Mouse (Mus musculus): ENCODE results near the gene Atp2b2.

Gene Atp2b2

GRCm38 (mm10) chr6:113857310-113857873, 185.0 kb downstream of the Atp2b2 start:
- DNase-seq (ENCODE audit: low spot score in 2 of 2), result no peak

DNA sequence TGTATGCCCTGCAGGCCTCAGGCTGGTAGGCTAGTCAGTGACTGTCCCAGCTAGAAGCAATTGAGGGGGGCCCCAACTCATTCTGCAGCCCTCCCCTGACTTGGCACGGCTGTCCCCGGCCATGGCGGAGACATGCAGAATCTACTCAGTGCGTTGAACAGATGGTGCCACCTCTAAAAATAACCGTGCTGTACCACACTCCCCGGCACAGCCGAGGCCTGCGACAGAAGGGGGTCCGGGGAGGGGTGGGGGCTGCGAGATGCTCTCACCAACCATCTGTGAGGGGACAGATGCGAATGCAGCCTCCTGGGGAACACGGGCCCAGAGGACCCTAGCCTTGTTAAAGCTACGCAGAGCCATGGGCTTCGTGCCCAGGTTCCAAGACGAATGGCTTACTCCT, 185.6 kb downstream of the Atp2b2 start:
- peak; percentile 80 to 86 for DNase-seq (ENCODE audit: low spot score in 2 of 2)

DNA sequence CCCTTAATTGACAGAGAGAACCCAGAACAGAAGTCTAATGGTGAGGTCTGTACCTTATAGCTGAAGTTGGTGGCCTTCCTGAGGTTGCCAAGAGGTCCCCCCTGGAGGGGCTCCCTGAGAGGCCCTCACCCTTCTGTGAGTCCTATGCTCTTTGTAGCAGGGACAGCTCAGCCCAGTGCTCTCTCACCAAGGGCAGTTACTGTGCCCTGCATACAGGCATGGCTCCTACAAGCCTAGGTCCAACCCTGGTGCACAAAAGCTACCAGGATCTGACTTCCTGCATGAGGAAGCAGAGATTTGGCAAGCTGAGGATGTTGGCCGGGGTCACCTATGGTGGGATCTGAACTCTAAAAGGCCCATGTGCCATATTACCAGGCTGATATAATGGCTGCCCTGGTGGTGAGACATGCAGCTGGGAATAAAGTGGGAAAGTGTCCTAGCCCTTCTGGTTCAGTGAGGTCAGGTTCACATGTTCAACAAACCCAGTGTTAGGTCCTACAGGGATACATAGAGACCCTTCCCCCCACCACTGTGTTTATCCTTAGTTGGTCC, 186.2 kb downstream of the Atp2b2 start:
- DNase-seq (ENCODE audit: low spot score in 2 of 2), result no peak

DNA sequence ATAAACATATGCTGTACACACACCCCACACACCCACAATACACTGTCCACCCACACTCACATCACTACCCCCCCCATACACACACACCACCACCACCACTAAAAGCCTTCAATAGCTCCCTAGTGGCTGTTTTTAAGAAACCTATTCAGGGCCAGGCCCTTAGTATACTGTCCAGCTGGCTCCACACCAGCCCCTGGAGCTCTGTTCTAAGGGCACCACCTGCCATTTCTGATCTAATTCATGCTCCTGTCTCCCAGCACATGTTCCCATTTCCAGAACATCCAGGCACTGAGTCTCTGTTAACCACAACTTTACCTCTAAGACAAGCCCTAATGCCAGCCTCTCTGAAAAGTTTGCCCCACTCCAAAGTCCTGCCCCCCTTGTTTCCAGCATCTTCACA, 186.8 kb downstream of the Atp2b2 start:
- no peak for DNase-seq (ENCODE audit: low spot score in 2 of 2)

DNA sequence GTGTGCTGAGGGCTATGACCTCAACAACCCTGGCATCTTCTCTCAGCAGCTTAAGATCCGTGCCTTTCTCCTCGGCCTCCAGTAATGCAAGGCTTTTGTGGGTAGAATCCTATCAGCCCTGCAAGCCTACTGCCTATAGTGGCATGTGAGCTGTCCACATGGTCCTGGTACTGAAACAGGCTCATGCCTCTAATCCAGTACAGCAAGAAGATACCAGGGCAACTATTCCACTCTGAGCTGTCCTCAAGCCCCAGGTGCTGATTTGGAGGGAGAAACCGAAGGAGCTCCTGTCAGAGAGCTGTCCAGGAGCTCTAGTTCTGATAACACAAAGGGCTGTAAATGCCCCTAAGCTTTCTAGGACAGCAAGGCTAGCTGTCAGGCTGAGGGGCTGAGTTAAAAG, 190.1 kb downstream of the Atp2b2 start:
- DNase-seq (ENCODE audit: low spot score in 2 of 2), result no peak

DNA sequence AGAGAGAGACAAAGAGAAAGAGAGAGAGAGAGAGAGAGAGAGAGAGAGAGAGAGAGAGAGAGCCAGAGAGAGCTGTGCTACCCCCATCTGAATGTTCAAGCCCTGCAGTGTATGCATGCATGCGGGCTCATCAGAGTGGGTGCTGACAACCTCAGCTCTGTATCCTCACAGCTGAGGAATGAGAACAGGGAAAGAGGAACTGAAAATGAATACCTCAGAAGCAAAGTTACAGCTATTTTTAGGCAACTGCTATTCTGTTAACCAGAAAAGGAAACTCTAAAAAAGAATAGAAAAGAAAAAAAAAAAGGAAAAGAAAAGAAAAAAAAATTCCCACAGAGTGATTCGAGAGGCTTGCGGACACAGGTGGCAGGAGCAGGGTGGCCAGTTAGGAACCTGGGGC, 192.6 kb downstream of the Atp2b2 start:
- no peak for DNase-seq (ENCODE audit: low spot score in 2 of 2)

DNA sequence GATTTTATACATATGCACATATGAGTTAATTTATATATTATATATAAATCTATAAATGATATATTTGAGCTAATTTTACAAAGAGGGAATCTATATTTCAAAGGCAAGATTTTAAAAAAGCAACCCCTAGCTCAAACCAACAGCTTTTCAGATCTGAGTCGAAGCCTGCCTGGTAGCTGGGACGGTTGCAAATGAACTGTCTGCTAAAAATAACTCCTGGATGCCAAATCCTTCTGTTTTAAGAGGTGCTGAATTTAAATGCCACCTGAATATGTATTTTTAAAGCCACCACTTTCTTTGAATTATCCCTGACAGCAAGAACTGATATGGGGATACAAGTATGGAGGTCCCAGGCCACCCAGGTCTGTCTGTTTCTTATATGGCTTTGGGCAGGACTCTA, 193.8 kb downstream of the Atp2b2 start:
- DNase-seq (ENCODE audit: low spot score in 2 of 2), result no peak

DNA sequence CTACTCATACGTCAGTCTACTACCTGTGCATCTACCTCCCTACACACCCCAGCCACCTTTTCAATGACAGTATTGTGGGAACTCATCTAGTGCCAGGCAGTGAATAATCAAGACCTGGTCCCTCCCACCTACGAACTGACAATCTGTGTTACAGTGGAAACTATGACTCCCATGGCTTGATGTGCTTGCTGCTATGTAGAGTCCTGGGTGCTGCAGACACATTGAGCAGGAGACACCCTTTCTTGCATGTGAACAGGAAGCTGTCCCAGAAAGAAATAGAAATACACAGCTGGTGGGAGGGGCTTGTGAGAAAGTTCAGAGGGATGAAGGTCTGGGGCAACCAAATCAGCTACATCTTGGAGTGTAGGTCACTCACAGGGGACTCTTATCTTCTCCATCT, 195.3 kb downstream of the Atp2b2 start:
- no peak for DNase-seq (ENCODE audit: low spot score in 2 of 2)

GRCm38 (mm10) chr6:113843248-113843647, 199.2 kb downstream of the Atp2b2 start:
- no peak for DNase-seq (ENCODE audit: low spot score in 2 of 2)

DNA sequence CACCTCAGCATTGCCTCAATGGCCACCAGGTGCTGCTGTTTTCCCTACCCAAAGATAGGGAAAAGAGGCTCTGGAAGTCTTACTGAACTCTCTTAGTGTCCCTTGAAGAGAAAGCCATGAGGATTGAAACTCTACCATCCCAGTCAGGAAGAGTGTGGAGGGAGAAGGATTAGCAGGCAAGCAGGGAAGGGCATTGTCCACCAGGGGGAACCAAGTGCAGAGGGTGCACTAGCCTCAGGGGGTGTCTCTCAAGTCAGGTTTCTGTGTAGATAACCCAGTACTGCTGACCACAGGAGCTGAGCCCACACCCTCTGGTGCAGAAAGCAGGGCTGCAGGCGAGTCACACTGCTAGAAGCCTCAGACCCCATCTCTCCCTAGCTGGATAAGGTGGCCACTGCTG, 203.9 kb downstream of the Atp2b2 start:
- no peak for DNase-seq (ENCODE audit: low spot score in 2 of 2)

GRCm38 (mm10) chr6:113837740-113838139, 204.7 kb downstream of the Atp2b2 start:
- DNase-seq (ENCODE audit: low spot score in 2 of 2), result no peak

DNA sequence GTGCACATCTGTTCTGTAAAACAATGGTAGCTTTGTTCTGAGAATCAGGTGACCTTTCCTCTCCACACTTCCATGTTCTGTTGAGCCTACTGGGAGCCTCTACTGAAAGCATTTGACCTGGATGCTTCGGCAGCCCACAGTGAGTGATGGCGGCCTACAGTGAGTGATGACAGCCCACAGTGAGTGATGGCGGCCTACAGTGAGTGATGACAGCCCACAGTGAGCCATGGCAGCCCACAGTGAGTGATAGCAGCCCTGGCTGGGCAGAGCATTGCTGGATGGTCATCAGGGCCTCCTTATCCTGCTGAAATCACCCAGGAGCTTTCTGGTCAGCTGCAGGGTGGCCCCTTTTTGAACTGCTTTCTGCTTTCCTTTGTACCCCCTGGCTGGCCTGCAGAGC, 205.9 kb downstream of the Atp2b2 start:
- DNase-seq (ENCODE audit: low spot score in 2 of 2), result no peak

DNA sequence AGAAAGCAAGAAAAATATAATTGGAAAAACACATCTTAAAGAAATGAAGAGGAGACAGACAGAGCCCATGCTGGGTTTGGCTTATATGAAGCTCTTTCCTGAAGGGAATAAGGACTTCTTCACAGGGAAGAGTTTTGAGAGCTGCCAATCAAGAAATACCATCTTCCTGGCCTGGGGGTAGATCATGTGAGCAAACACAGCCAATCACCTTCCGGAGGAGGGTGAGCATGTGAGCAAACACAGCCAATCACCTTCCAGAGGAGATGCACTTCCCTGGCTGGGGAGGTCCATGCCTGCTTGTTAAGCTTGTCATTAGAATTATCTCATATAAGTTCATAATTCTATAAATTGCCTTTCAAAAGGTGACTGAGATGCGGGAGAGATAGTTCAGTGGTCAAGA, 211.9 kb downstream of the Atp2b2 start:
- DNase-seq (ENCODE audit: low spot score in 2 of 2), result no peak

- peak in 1 of 2 experiments; percentile 57 for DNase-seq (ENCODE audit: low spot score in 2 of 2)
Observed at GRCm38 (mm10) chr6:113827309-113827708, 215.1 kb downstream of the Atp2b2 start.

DNA sequence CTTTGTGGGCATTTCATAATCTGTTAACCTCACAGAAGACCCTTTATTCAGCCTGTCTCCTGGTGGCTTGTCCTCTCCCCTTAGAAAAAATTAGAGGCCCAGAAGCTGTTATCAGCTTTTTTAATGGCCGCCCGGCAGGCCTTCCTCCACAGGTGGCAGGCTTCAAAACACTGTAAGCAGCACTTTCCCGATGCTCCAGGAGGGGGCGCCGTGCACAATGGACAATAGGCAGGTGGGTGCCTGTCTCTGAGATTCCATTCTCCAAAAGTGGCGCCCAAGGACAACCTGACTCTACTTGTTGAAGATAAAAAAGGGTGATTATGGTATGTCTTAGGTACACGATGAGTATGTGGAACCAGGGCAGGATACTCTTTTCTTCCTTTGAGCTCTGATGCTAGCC, 220.0 kb downstream of the Atp2b2 start:
- DNase-seq (ENCODE audit: low spot score in 2 of 2), result peak; percentile 74 to 77

GRCm38 (mm10) chr6:113816690-113817089, 225.7 kb downstream of the Atp2b2 start:
- no peak for DNase-seq (ENCODE audit: low spot score in 2 of 2)

- no peak for DNase-seq (ENCODE audit: low spot score in 2 of 2)
Observed at GRCm38 (mm10) chr6:113811462-113811861, 231.0 kb downstream of the Atp2b2 start.

DNA sequence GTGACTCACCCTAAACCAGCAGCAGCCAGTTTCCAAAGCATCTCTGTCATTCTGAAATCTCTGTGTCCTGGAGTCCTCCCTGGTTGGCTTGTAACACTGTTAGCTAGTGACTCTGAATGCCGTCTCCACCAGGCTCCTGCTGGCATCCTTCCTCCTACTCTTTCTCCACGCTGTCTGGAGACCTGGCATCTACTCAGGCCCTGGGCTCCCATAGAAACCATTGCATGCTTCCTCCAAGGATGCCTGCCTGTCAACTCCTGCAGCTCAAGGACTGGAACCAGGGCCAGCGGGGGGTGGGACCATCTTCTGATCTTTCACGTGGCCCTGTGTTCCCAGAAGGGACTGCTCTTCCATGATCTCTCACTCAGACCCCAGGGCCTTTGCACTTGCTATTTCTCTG, 231.7 kb downstream of the Atp2b2 start:
- peak in 1 of 2 experiments; percentile 46 for DNase-seq (ENCODE audit: low spot score in 2 of 2)

DNA sequence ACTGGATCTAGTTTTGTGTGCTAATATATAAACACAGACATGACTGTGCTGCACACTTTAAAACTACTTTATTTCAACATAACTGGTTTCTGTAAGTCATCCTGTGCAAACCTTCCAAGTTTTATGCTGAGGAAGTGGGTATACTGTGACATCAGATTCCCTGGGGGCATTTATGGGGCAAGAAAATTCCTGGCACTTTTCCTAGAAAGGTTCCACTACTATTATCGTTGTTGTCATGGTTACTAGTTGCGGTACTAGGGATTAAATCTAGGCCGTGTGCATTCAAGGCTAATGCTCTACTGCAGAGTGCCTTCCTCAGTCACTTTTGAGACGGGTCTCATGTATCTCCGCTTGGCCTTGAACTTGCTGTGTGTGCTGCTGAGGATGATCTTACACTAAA, 236.2 kb downstream of the Atp2b2 start:
- DNase-seq (ENCODE audit: low spot score in 2 of 2), result no peak

DNA sequence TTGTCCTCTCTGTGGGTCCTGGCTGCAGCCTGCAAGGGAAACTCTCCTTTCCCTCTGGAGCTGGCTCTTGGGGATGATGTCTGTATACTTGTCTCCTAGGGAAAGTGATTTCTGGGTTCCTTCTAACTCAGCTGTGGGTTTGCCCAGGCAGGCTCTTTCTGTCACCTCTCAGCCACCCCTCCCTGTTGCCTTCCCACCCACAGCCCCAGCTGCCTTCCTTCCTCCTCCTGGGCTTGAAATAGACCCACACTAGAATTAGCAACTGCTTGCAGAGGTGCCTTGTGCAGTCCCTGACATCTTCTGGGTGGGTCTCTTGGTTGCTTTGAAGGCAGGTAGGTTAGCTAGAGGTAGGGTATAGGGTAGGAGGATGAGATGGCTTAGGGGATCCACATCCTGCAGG, 241.2 kb downstream of the Atp2b2 start:
- peak; percentile 77 to 79 for DNase-seq (ENCODE audit: low spot score in 2 of 2)

DNA sequence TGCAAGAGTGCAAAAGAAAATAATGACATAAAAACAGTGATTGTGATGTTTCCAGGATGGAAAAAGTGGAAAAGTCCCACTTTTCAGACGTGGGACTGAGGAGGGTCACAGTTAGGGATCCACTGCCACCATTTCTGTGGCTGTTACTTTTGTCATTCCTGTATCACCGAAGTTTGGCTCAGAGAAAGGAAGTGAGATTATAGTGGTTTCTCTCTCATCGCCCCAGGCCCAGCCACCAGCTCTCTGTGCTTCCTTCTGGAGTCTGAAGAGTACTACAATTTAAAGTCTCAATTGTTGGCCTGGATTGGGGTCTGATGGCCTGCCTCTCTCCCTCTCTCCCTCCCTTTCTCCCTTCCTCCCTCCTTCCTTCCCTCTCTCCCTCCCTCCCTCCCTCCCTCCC, 242.5 kb downstream of the Atp2b2 start:
- no peak for DNase-seq (ENCODE audit: low spot score in 2 of 2)

- no peak for DNase-seq (ENCODE audit: low spot score in 2 of 2)
Observed at GRCm38 (mm10) chr6:113799349-113799748, 243.1 kb downstream of the Atp2b2 start.

- no peak for DNase-seq (ENCODE audit: low spot score in 2 of 2)
Observed at GRCm38 (mm10) chr6:113798921-113799320, 243.5 kb downstream of the Atp2b2 start.

DNA sequence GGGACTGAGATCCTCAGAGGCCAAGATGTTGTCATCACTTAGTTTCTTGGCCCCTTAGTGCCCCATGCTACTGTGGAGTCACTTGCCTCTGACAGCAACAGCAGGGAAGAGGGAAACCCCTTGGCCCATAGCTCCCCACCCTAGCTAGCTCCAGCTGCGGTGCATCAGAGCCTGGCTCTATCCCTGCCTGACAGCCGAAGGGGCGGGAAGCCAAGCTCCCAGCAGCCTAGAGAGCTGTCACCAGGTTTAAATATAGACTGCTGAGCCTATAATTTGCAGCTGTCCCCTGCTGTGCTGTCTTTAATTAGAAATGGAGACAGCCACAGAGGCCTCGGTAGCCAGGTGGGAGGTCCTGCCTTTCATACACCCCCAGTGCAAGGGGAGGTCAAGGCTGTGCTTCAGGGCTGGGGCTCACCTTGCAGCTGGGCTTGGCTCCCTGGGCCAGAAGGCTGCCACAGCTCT, 247.1 kb downstream of the Atp2b2 start:
- peak; percentile 37 to 46 for DNase-seq (ENCODE audit: low spot score in 2 of 2)

All from right cerebral cortex, adult 2 months (tissue).